Mouse (Mus musculus) gastrocnemius, postnatal 14 days (tissue): Measurements from ENCODE around the gene Prss53. TPM values are rescaled to one million over a fixed set of nuclear protein-coding genes. Genes with fewer than 3 reads are reported as not detected.
"Not testable (repeated sequence)": the region's sequence is repeated elsewhere in the genome, so short reads cannot be mapped to it uniquely, and the experiment has no call there.

Experiments used
- DNase-seq: peaks from one replicate; pipeline ENCODE4 v3.0.0; 2021; ENCODE audit warnings: mixed read lengths
- intact Hi-C: fragments of 180-260 bp; cut with DNase I; formaldehyde crosslinking; loops from one replicate; pipeline ENCODE4 v1.15.1; 2025; ENCODE audit warnings: low total_unique reads
- total RNA-seq, 2 experiments: library from RNA; stranded (reverse); gene quantifications; 2 replicates each; pipeline ENCODE4 v1.2.3; 2021

The Prss53 gene
- total RNA-seq, 2 experiments from 2014 or later = 0.90 to 1.1 TPM

DNA sequence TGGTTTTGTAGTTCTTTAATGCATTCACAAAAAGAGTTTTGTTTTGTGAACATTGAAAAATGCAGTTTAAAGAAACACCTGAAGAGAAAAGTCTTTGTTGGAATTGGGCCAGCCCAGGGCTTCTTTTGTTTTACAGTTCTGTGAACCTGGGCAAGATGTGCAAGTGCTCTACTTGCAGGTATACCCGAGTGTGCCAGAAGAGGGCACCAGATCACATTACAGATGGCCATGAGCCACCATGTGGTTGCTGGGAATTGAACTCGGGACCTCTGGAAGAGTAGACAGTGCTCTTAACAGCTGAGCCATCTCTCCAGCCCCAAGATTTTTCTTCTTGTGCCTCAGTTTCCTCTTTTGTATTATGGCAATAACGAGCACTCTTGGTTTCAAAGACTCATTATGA lies 27.4 kb upstream of the Prss53 start:
- DNase-seq = no peak
- intact Hi-C loops = no loop called here

DNA sequence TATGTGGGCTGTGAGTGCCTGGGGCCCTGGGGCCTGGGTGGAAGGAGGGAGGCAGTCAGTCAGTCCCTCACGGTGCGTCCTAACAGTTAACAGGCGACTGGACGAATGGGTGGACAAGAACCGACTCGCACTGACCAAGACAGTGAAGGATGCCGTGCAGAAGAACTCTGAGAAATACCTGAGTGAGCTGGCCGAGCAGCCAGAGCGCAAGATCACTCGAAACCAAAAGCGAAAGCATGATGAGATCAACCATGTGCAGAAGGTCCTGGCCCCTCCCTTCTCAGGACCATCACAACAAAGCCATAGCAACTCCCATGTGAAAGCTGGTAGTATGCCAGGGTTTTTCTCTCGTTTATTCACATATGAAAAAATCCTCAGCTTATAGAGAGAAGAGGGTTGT lies 24.5 kb upstream of the Prss53 start:
- intact Hi-C loops = no loop called here
- DNase-seq = no peak

DNA sequence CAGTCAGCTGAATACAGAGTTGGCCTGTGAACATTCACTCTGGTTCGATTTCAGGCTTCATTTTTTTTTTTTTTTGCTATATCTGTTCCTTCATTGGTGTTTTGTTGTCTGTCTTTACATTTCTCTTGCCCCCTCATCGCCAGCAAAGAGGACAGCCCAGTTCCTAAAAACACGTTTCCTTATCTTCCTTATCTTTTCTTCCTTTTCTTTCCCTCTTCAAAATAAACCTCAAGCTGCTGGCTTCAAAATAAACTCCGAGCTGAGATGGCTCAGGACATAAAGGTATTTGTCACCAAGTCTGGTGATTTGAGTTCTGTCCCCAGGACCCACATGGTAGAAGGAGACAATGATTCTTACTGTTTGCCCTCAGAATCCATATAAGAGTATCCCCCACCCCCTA lies 22.2 kb upstream of the Prss53 start:
- intact Hi-C loops = no loop called here
- DNase-seq = no peak

DNA sequence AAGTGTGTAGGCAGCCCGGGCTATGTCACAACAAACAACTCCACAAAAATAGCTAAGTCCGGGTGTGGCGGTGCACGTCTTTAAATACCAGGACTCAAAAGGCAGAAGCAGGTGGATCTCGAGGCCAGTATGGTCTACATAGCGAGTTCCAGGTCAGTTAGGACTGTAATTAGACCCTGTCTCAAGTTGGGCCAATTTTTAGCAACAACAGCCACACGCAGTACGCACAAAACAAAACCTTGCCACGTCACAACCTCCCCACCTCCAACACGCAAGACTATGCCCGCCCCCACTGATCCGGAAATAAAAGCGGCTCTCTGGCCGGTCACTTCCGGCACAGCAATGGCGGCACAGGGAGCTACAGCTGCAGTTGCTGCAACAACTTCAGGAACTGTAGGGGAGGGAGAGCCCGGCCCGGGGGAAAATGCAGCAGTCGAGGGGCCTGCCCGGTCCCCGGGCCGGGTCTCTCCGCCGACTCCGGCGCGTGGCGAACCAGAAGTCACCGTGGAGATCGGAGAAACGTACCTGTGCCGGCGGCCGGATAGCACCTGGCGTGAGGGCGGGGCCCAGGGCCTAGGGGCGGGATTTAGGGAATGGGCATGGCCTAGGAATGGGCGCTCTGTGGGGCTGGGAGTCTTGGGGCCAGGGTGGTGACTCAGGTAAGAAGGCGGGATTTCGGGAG lies 21.6 kb upstream of the Prss53 start, which contains the start of gene Kat8:
Gene Kat8, plus strand, starts transcription at position 327 of the 682 bp plus-strand sequence.
- DNase-seq = peak; percentile 89
- intact Hi-C loops = no loop called here

DNA sequence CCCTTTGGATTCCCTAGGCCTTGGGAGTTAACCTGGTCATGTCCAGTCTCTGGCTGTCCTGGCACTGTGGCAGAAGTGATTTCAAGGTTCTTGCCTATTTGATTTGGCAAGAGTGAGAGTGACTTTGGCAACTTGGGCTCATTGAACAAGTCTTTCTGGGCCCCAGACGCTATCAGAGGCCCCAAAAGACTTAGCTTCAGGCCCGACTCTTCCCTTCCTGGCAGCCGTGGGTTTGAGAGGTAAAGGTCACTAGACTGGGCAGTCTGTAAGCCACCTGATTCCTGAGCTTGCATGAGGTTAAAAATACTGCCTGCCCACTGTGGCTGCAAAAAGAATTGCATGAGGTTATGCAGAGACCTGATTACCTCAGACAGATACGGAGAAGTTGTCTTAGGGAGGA lies 17.9 kb upstream of the Prss53 start:
- intact Hi-C loops = no loop called here
- DNase-seq = no peak

DNA sequence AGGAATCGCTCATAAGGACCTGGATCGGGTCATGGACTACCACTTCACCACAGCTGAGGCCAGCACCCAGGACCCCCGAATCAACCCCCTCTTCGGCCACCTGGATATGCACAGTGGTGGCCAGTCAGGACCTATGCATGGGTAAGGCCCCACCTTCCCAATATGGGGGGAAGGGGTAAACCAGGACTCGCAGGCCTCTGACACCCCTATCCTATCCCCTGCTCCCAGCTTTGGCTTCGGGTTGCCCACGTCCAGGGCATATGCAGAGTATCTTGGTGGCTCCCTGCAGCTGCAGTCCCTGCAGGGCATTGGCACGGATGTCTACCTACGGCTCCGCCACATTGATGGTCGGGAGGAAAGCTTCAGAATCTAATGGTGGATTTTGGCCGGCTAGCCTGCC lies 17.2 kb upstream of the Prss53 start:
- DNase-seq = no peak
- intact Hi-C loops = no loop called here

DNA sequence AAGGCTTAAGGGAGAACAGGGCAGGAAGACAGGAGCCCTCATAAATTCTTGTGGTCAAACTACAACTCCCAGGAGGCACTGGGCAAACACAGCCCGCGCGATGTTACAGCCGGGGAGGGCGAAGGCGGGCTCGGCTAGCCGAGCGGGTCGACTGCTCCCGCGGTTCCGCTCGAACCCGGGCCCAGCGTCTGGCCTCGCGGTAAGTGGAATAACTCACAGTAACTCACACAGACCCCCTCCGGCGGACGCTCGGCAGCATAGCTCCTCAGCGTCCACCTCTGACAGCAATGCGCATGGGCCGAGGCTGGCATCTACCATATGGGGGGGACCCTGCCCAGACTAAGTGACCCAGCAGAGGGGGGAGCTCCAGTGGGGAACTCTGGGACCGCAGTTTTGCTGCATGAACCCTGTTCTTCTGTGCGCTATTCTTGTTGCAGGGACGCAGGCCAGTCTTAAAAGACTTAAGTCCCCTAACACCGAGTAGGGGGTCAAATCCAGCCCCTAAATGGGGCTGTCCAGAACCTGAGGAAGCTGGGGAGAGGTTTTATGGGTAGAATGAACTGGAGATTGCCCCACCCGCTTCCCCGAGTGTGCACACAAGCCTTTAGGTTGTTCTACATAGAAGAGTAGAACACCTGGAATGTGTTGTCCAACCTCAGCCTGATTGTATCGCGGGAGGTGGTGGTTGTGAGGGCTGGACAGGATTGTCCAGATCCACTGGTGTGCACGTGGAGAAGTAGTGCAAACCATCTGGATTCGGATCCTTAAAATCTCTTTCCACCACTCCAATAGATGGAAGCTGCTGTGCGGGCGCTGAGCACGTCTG lies 13.4 kb upstream of the Prss53 start, which contains the start of gene Bckdk:
Gene Bckdk, plus strand, starts transcription at position 112 of the 826 bp plus-strand sequence.
- DNase-seq = peak; percentile 82
- intact Hi-C loops = no loop called here

DNA sequence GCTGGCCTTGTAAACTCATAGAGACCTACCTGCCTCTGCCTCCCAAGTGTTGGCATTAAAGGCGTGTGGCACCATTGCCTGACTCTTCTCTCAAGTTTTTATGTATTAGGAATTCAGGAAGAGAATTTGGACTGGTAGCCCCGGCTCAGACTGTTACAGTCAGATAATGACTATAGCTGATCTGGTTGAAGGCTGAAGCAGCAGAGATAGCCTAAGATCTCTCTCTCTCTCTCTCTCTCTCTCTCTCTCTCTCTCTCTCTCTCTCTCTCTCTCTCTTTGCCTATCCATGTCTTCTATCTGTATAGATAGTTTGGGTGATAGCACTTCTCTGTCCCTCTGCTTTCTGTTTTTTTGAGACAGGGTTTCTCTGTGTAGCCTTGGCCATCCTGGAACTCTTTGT lies 11.0 kb upstream of the Prss53 start:
- DNase-seq = no peak
- intact Hi-C loops = no loop called here

DNA sequence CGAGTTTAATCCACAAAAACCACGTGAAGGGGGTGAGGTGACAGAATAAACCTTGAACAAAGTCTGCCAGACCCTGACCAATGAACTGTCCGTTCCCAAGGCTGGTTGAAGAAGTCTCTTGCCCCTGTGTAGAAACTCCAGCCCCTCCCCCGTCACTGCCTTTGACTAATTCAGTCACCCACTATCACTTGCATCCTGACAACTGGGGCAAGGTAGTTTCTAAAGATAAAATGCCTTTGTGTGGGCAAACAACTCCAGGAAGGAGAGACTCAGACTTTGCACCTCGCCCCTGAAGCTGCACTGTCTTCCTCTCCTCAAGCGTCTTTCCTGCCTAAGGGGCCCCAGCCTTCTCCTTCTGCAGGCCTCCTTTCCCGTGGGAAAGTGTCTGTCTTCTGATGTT lies 9.2 kb upstream of the Prss53 start:
- intact Hi-C loops = no loop called here

DNA sequence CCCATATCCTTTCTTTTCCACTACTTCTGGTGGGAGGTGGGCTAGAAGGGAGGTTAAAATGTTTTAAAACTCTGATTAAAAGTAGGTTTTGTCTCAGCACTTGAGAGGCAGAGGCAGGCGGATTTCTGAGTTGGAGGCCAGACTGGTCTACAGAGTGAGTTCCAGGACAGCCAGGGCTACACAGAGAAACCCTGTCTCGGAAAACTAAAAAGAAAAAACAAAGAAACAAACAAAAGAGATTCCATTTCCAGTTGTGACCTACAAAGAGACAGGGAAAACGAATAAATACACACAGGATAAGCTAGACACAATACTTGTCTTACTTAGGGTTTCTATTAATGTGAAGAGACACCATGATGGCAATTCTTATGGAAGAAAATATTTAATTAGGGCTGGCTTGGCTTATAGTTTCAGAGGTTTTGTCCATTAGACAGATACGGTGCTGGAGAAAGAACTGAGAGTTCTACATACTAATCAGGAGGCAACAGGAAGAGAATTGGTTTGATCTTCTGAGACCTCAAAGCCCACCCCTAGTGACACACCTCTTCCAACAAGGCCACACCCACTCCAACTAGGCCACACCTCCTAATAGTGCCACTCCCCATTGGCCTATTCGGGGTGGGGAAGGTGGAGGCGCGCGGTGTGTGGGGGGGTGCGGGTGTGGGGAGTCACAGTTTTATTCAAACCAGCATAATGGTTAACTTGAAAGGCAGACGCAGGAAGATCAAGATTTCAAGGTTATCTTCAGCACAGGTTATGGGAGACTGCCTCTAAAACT lies 7.6 kb upstream of the Prss53 start:
- intact Hi-C loops = no loop called here
- no peak for DNase-seq

More for the DNA sequence above, 9.2 kb upstream of the Prss53 start:
- DNase-seq = no peak

DNA sequence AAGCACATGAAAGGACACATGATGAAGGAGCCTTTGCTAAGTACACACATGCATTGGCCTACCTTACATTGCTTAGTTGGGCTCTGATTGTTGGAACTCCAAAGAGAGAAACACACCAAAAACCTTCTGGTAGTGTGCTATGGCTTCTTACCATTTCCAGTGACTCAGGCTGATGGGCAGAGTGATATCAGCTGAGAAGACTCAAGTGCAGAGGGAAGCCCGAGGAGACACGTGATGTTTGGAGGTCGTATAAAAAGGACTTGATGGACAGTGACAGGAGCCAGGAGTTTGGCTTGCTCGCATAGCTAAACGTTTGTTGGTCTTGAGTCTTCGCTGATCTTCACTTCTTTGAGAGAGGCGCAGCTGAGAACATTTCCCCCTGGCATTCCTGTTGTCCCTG lies 6.8 kb upstream of the Prss53 start:
- intact Hi-C loops = no loop called here
- no peak for DNase-seq

DNA sequence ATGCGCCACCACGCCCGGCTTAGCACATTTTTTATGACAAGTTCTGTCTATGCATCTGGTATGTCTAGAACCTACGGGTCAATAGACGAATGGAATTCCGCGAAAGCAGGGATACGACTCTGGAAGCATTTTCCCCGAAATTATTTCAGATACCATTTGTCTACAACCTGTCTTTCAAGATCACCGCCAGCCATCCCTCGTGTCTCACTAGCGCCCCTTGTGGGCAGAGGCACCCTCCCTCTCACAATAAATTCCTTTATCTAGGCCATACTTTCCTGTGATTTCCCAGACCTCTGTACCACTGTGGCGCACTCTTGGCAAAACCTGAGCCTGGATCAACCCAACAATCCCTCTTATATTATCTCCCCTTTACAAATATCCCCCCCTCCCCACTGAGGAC lies 5.6 kb upstream of the Prss53 start:
- DNase-seq = peak; percentile 71
- intact Hi-C loops = no loop called here

DNA sequence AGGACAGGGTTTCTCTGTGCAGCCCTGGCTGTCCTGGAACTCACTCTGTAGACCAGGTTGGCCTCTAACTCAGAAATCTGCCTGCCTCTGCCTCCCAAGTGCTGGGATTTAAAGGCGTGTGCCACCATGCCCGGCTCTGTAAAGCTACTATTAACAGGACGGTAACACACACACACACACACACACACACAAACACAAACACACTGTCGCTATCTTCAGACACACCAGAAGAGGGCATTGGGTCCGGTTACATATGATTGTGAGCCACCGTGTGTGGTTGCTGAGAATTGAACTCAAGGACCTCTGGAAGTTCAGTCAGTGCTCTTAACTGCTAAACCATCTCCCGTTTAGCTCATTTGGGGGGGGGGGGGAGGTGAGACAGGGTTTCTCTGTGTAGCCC lies 5.1 kb upstream of the Prss53 start:
- DNase-seq, intact Hi-C loops: not testable (repeated sequence)

DNA sequence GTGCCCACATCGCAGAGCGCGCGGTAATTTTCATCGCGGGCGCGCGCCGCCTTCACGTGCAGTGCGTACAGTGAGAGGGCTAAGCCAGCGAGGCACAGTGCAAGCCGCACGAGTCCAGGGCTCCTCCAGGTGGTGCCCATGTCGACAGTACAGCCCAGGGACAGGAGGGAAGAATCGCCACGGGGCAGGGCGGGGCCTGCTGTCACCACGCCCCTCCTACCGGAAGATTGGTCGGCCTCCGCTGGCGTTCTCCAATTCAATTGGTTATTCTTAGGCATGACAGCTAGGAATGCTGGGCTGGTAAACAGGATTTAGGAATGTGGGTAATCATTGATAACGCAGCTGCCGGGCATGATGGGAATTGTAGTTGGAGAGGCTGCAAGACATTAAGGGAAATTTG lies 4.7 kb upstream of the Prss53 start, which contains the start of the genes Gm21974 and Vkorc1:
Gene Gm21974, minus strand, starts transcription at position 13 of the 400 bp plus-strand sequence.
Gene Vkorc1, minus strand, starts transcription at position 176 of the 400 bp plus-strand sequence.
- DNase-seq = peak; percentile 95
- intact Hi-C loops = no loop called here

DNA sequence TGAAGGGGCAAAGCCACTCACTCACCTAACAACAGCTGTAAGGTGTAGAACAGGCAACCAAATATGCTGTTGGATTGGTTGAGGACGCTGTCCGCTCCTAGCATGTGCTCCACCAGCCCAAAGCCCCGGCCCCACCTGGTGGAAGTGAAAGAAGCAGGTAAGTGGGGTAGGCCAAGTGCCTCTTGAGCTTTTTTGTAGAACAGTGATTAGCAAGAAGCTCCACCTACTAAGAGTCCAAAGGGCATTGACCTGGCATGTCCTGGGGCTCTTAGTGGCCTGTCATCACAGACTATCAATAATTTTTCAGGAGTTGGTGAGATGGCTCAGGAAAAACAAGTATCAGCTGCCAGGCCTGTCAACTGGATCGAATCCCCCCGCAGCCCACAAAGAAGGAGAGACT lies 3.7 kb upstream of the Prss53 start:
- intact Hi-C loops = no loop called here
- no peak for DNase-seq

DNA sequence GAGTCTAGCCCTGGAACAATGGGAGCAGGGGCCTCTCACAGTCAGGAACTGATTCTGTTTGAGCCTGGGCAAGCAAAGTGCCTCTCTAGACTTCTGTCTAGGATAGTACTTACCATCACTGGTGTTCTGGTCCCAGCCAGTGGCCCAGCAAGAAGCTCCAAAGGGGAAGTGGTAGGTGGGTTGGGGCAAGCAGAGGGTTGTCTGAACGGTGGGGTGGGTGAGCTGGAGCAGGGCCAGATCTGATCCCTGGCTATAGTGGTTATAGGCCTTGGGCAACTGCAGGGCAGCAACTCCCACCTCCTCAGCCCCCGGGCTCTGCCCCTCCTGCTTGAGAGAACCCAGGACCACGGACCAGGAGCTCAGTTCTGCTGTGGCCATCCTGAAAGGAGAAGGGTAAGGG lies 1.9 kb downstream of the Prss53 start:
- DNase-seq = no peak

DNA sequence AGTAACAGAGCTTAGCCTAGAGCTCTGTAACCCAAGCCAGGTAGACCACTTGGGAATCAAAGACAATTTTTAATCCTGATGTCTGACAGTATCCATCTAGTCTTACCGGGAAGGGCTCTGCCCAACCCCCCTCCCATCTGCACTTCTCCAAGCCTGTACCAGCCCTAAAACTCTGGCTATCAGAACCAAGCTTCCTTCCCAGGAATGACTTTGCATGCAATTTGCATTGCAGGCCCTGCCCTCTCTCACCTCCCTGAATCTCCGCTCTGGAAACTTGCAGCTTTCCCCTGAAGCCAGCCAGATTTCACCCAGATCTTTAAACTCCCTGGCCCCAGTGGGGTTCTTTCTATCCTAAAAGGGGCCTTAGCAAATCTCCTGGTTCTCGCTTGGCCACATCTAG lies 3.0 kb downstream of the Prss53 start:
- DNase-seq = no peak
- intact Hi-C loops = no loop called here

More for the DNA sequence above, 1.9 kb downstream of the Prss53 start:
- intact Hi-C loops = no loop called here

DNA sequence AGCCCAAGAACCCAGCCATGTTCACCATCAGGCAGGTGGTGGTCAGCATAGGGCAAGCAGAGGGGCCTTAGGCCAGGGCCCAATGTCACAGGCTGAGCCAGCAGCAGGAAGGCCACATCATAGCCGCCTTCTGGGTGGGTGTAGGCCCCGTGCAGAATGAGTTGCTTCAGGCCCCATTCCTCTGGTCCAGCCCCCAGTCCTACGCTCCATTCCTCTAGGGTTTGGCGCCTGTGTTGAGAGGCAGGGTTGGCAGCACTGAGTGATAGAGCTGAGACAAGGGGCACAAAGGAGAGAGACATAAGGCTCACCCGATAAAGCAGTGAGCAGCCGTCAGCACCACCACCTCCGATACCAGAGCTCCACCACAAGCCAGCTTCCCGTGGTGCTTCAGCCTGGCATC lies 3.6 kb downstream of the Prss53 start:
- no peak for DNase-seq
- intact Hi-C loops = no loop called here

DNA sequence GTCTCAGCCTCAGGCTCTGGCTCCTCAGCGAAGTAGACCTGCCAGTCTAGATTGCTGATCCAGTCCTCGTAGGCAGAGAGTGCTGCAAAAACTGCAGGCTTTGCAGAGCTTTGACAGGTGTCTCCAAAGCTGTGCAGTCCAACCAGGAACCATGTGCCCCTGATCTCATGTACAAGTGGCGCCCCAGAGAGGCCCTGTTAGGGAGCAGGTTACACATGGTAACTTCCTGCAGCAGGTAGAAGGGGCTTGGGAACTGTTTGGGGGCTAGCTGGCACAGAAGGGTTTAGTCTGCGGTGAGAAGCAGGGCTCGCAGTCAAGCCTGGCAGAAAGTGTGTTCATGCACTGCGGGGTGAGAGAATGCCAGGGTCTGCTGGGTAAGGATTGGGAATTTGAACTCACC lies 4.2 kb downstream of the Prss53 start:
- no peak for DNase-seq
- intact Hi-C loops = no loop called here

DNA sequence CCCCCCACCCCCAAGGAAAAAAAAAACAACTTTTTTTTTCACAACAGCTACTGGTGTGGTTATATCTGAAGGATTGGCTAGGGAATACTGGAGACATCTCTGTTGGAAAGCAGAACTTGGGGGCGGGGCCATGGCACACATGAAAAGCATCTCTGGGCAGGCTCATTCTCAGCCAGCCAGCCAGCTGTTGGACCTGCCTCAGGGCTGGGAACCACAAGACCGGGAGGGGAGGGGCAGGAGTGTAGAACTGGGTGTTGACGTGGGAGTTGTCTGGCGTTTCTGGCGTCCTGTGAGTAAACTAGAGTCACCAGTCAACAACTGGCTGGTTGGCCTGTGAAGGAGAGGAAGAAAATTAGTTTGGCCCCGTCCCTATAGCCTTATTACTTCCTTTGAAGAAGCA lies 4.8 kb downstream of the Prss53 start:
- intact Hi-C loops = no loop called here
- DNase-seq = peak; percentile 85
